Mouse (Mus musculus): Measurements from ENCODE around the gene Zfp276. TPM values are rescaled to one million over a fixed set of nuclear protein-coding genes. Genes with fewer than 3 reads are reported as not detected.
"Not testable (repeated sequence)": the region's sequence is repeated elsewhere in the genome, so short reads cannot be mapped to it uniquely, and the experiment has no call there.

The Zfp276 gene
- polyA plus RNA-seq, 2 experiments, result 19.9 to 44.2 TPM

DNA sequence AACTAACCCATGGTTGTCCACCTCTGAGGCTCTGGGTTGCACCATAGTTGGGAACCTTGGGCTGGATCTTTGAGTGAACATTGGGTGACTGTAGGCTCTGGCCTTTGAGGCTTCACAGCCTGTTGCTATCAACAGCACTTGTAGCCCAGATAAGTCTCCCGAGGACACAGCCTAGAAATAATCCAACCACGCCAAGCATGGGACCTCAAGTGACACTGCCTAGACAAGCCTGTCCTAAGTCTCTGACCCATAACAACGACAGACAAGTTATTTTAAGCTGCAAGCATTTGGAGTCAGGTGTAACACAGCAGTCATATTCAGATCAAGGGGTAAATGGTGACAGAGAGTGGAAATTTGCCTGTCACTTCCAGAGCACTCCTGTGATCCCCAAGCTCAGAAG, 38.6 kb upstream of the Zfp276 start:
- no peak overlapping the region for H3K27ac ChIP-seq (replicated peaks; ENCODE audit: low read depth, low read length)
- WGBS, result 86% methylated on average over 3 of the region's 3 CpGs
- peaks cover 14% of the 10 kb centered on the region for H3K4me1 ChIP-seq (ENCODE audit: control insufficient read depth, insufficient read depth, low read length)
- H3K4me3 ChIP-seq (replicated peaks; ENCODE audit: low read length), result no peak overlapping the region
- H3K4me2 ChIP-seq (replicated peaks; ENCODE audit: low read depth, low read length, severe bottlenecking), result no peak overlapping the region
- H3K27me3 ChIP-seq (ENCODE audit: control insufficient read depth, insufficient read depth, low read length), result no peaks in the 10 kb centered on the region
- no peak for TF ChIP-seq POLR2A (IDR thresholded peaks at IDR 0.05; ENCODE audit: borderline replicate concordance, extremely low read depth, insufficient read depth, insufficient read length)
- no peaks in the 10 kb centered on the region for H3K9me3 ChIP-seq (ENCODE audit: control insufficient read depth, low read length)
- 0 out of 2 replicates have a peak, but pooled peaks cover 1% of the 10 kb centered on the region for H3K36me3 ChIP-seq (ENCODE audit: control insufficient read depth, insufficient read depth, low read length)
- no peak overlapping the region for H3K9ac ChIP-seq (ENCODE audit: low read depth, low read length, severe bottlenecking)
- ATAC-seq (ENCODE audit: low FRiP score, low read depth) (no peak), DNase-seq (ENCODE audit: low spot score) (no peak)

DNA sequence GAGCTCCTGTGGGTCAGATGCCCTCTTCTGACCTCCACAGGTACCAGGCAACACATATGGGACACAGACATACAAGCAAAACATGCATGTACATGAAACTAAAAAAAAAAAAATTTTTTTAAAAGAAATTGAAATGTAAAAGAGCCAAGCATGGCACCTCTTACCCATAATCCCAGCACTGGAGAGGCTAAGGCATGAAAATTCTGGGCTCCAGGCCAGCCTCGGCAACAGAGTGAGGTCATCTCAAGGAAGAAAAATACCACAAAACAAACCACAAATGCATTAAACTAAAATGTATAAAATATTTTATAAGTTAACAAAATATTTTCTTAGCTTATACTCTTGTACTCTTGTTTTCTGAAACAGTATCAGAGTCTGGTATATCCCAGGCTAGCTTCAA, 33.1 kb upstream of the Zfp276 start:
- ATAC-seq (ENCODE audit: low FRiP score, low read depth) (no peak), DNase-seq (ENCODE audit: low spot score) (no peak)
- Histone ChIP-seq H3K4me3 (replicated peaks; ENCODE audit: low read length) (no peak overlapping the region), H3K4me1 (ENCODE audit: control insufficient read depth, insufficient read depth, low read length) (peaks cover 7% of the 10 kb centered on the region), H3K4me2 (replicated peaks; ENCODE audit: low read depth, low read length, severe bottlenecking) (no peak overlapping the region), H3K36me3 (ENCODE audit: control insufficient read depth, insufficient read depth, low read length) (no peaks in the 10 kb centered on the region), H3K9ac (ENCODE audit: low read depth, low read length, severe bottlenecking) (no peak overlapping the region), H3K27me3 (ENCODE audit: control insufficient read depth, insufficient read depth, low read length) (no peaks in the 10 kb centered on the region), H3K9me3 (ENCODE audit: control insufficient read depth, low read length) (no peaks in the 10 kb centered on the region), H3K27ac (replicated peaks; ENCODE audit: low read depth, low read length) (no peak overlapping the region)
- no peak for TF ChIP-seq POLR2A (IDR thresholded peaks at IDR 0.05; ENCODE audit: borderline replicate concordance, extremely low read depth, insufficient read depth, insufficient read length)
- 50% methylated on average over 1 of the region's 1 CpGs for WGBS

GRCm38 (mm10) chr8:123224278-123225266, 29.4 kb upstream of the Zfp276 start, which contains the start of gene Cdk10:
TSS of gene Cdk10 (plus strand) at chr8:123224842.
- H3K36me3 ChIP-seq (ENCODE audit: control insufficient read depth, insufficient read depth, low read length), result peaks cover 24% of the 10 kb centered on the region
- H3K4me2 ChIP-seq (replicated peaks; ENCODE audit: low read depth, low read length, severe bottlenecking), result peak within 1 kb of the TSS; percentile 83
- H3K27me3 ChIP-seq (ENCODE audit: control insufficient read depth, insufficient read depth, low read length), result no peaks in the 10 kb centered on the region
- H3K9ac ChIP-seq (ENCODE audit: low read depth, low read length, severe bottlenecking), result peak within 1 kb of the TSS; percentile 84
- WGBS, result 3% methylated on average over 59 of the region's 59 CpGs
- peak; percentile 90 for DNase-seq (ENCODE audit: low spot score)
- peak within 1 kb of the TSS; percentile 78 for H3K27ac ChIP-seq (replicated peaks; ENCODE audit: low read depth, low read length)
- ATAC-seq (ENCODE audit: low FRiP score, low read depth), result peak; percentile 89
- no peaks in the 10 kb centered on the region for H3K9me3 ChIP-seq (ENCODE audit: control insufficient read depth, low read length)
- peaks cover 7% of the 10 kb centered on the region for H3K4me1 ChIP-seq (ENCODE audit: control insufficient read depth, insufficient read depth, low read length)
- H3K4me3 ChIP-seq (replicated peaks; ENCODE audit: low read length), result peak within 1 kb of the TSS; percentile 81
- TF ChIP-seq POLR2A (IDR thresholded peaks at IDR 0.05; ENCODE audit: borderline replicate concordance, extremely low read depth, insufficient read depth, insufficient read length), result peak; percentile 89; the same call in 1 of the 2 replicates

DNA sequence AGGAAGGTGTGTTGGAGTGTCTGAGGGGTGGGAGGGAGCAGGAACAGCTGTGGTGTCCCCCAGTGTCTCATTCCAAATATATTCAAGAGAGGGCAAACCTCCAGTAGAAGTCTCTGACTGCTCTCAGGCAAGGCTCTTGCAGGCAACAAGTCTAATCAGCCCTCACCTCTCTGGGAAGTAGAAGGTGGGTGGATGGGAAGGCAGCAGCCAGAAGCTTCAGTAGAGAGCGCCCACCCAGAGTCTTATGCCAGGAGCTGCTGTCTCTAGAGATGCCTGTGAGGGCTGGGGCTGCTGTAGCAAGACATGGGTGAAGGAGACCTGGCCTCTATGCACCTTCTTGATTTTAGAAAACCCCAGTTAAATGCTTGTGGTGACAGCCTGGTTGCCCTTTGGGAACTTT, 25.6 kb upstream of the Zfp276 start:
- Histone ChIP-seq H3K4me1 (ENCODE audit: control insufficient read depth, insufficient read depth, low read length) (peaks cover 7% of the 10 kb centered on the region), H3K4me3 (replicated peaks; ENCODE audit: low read length) (no peak overlapping the region), H3K9me3 (ENCODE audit: control insufficient read depth, low read length) (no peaks in the 10 kb centered on the region), H3K27me3 (ENCODE audit: control insufficient read depth, insufficient read depth, low read length) (no peaks in the 10 kb centered on the region), H3K9ac (ENCODE audit: low read depth, low read length, severe bottlenecking) (no peak overlapping the region), H3K27ac (replicated peaks; ENCODE audit: low read depth, low read length) (no peak overlapping the region), H3K36me3 (ENCODE audit: control insufficient read depth, insufficient read depth, low read length) (peaks cover 24% of the 10 kb centered on the region), H3K4me2 (replicated peaks; ENCODE audit: low read depth, low read length, severe bottlenecking) (no peak overlapping the region)
- DNase-seq (ENCODE audit: low spot score) (no peak), ATAC-seq (ENCODE audit: low FRiP score, low read depth) (no peak)
- 100% methylated on average over 1 of the region's 1 CpGs for WGBS
- no peak for TF ChIP-seq POLR2A (IDR thresholded peaks at IDR 0.05; ENCODE audit: borderline replicate concordance, extremely low read depth, insufficient read depth, insufficient read length)

DNA sequence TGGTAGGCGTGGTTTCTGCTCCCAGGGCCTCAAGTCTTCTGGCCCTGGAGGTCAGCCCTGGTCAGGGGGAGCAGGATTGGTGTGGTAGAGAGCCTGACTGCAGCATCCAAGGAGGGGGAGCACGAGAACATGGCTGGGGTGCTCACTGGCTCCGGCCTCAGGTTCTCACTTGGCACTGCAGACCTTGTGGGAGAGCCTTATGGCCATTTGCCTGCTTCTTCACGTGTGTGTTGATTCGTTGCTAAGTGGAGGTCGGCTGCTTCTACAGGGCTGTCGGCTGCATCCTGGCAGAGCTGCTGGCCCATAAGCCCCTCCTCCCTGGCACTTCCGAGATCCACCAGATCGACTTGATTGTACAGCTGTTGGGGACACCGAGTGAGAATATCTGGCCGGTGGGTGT, 23.7 kb upstream of the Zfp276 start:
- H3K27ac ChIP-seq (replicated peaks; ENCODE audit: low read depth, low read length); DNase-seq (ENCODE audit: low spot score); H3K9ac ChIP-seq (ENCODE audit: low read depth, low read length, severe bottlenecking); H3K4me1 ChIP-seq (ENCODE audit: control insufficient read depth, insufficient read depth, low read length); H3K9me3 ChIP-seq (ENCODE audit: control insufficient read depth, low read length); H3K4me2 ChIP-seq (replicated peaks; ENCODE audit: low read depth, low read length, severe bottlenecking); ATAC-seq (ENCODE audit: low FRiP score, low read depth); H3K4me3 ChIP-seq (replicated peaks; ENCODE audit: low read length); H3K27me3 ChIP-seq (ENCODE audit: control insufficient read depth, insufficient read depth, low read length): not testable (repeated sequence)
- H3K36me3 ChIP-seq (ENCODE audit: control insufficient read depth, insufficient read depth, low read length), result peaks cover 24% of the 10 kb centered on the region
- WGBS, result 85% methylated on average over 9 of the region's 11 CpGs
